Mouse (Mus musculus): Measurements from ENCODE around the gene Antxr1.

GRCm38 (mm10) chr6:87262666-87263065 lies 73.0 kb downstream of the Antxr1 start:
- no peak for TF ChIP-seq CTCF (IDR thresholded peaks at IDR 0.05; ENCODE audit: borderline replicate concordance, insufficient read depth, low read length)
- TF ChIP-seq POLR2A (IDR thresholded peaks at IDR 0.05; ENCODE audit: low read depth, low read length), result no peak

All from embryonic fibroblast, embryonic 13.5 days (primary cell).